Mouse (Mus musculus): ENCODE measurements around the gene Bola1. TPM values are rescaled to one million over a fixed set of nuclear protein-coding genes. Genes with fewer than 3 reads are reported as not detected.
"Not testable (repeated sequence)": the region's sequence is repeated elsewhere in the genome, so short reads cannot be mapped to it uniquely, and the experiment has no call there.

Bola1 gene
- polyA plus RNA-seq, 1 experiment from 2014 or later: 45.6 TPM

- Histone ChIP-seq H3K4me2 (peak within 1 kb of the TSS; percentile 64), H3K27ac (ENCODE audit: poor library complexity, severe bottlenecking) (peak within 1 kb of the TSS; percentile 83), H3K4me3 (peak within 1 kb of the TSS; percentile 48), H3K4me1 (replicated peaks) (peaks cover 35% of the 10 kb centered on the region), H3K9ac (peak within 1 kb of the TSS; percentile 67)
- H3K36me3 ChIP-seq; H3K9me3 ChIP-seq (replicated peaks); H3K27me3 ChIP-seq (replicated peaks): not testable (repeated sequence)
- ATAC-seq (ENCODE audit: insufficient number of reproducible peaks, low FRiP score): peak; percentile 93
- WGBS: no CpG with 5 or more reads among the region's 47 CpGs
Observed at GRCm38 (mm10) chr3:96246427-96246856, 26.9 kb upstream of the Bola1 start, which contains the start of gene Hist2h3c1. Gene Hist2h3c1, plus strand, starts transcription at chr3:96246685.

DNA sequence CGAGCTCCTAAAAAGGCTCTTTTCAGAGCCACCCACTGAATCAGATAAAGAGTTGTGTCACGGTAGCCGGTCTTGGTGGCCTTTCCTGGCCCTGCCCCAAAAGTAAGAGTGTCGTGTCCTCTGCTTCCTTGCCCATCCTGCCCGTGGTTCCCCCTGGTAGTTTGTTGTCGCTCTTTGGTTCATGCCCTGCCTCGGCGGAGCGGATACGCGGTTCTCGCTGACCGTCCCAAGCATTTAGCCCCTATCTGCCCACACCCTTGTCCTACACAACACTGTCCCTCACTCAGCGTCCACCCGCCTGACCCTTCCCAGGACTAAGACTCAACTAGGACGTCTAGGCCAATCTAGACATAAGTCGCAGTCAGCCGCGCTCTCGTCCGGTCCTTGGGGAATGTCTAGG is 26.5 kb upstream of the Bola1 start:
- Histone ChIP-seq H3K4me1 (replicated peaks) (peaks cover 35% of the 10 kb centered on the region), H3K4me3 (peak overlapping the region; percentile 46), H3K27ac (ENCODE audit: poor library complexity, severe bottlenecking) (peak overlapping the region; percentile 83), H3K4me2 (peak overlapping the region; percentile 56), H3K9ac (peak overlapping the region; percentile 67; the same call in 1 of the 2 replicates)
- ATAC-seq (ENCODE audit: insufficient number of reproducible peaks, low FRiP score): peak; percentile 22
- H3K9me3 ChIP-seq (replicated peaks); H3K36me3 ChIP-seq; H3K27me3 ChIP-seq (replicated peaks): not testable (repeated sequence)
- under 1% methylated on average over 12 of the region's 21 CpGs for WGBS

- H3K4me2 ChIP-seq: peak within 1 kb of the TSS; percentile 70
- peak; percentile 90 for ATAC-seq (ENCODE audit: insufficient number of reproducible peaks, low FRiP score)
Observed at GRCm38 (mm10) chr3:96245003-96245886, 25.7 kb upstream of the Bola1 start, which contains the start of gene Hist2h2aa1. Gene Hist2h2aa1, plus strand, starts transcription at chr3:96245497.

DNA sequence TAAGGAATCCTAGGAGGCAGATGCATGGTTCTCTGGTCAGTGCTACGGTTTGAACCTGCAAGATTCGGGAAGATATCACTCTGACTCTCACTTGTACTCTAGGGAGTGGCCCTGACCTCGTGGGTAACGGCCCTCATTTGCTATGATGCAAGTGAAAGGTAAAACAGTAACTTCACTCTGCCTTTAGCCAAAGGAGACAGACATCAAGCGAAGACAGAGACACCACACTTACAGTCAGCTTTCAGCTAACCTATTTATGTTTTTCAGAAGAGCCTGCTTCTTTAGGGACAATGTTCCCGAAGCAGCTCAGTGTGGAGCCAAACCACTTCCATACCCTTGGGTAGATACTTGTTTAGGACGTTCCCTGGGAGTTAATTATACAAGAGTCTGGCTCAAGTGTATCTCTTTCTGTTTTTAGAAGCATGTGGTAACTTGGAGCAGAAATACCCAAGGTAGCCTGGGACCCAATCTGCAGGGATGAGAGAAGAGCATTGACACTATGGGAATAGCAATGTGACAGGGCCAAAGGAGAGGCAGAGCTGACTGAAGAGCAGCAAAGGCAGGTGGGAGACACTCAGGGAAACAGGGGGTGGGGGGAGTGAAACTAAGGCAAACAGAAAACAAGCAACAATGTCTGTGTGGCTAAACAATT is 24.5 kb upstream of the Bola1 start:
- peaks cover 19% of the 10 kb centered on the region for H3K4me1 ChIP-seq (replicated peaks)
- peak overlapping the region; percentile 43 for H3K4me2 ChIP-seq
- peak overlapping the region; percentile 88 for H3K9ac ChIP-seq
- H3K4me3 ChIP-seq: 0 out of 2 replicates have a peak overlapping the region, but pooled peaks have one; percentile 12
- peak overlapping the region; percentile 96 for H3K27ac ChIP-seq (ENCODE audit: poor library complexity, severe bottlenecking)
- no peaks in the 10 kb centered on the region for H3K9me3 ChIP-seq (replicated peaks)
- no peaks in the 10 kb centered on the region for H3K27me3 ChIP-seq (replicated peaks)
- ATAC-seq (ENCODE audit: insufficient number of reproducible peaks, low FRiP score): no peak
- 72% methylated on average over 7 of the region's 7 CpGs for WGBS
- H3K36me3 ChIP-seq: no peaks in the 10 kb centered on the region

More at GRCm38 (mm10) chr3:96245003-96245886, 25.7 kb upstream of the Bola1 start, which contains the start of gene Hist2h2aa1:
- under 1% methylated on average over 41 of the region's 88 CpGs for WGBS
- not testable (repeated sequence) for H3K27me3 ChIP-seq (replicated peaks); H3K36me3 ChIP-seq; H3K9me3 ChIP-seq (replicated peaks)
- peaks cover 30% of the 10 kb centered on the region for H3K4me1 ChIP-seq (replicated peaks)
- H3K27ac ChIP-seq (ENCODE audit: poor library complexity, severe bottlenecking): peak within 1 kb of the TSS; percentile 96
- H3K9ac ChIP-seq: peak within 1 kb of the TSS; percentile 88
- peak within 1 kb of the TSS; percentile 58 for H3K4me3 ChIP-seq

GRCm38 (mm10) chr3:96240799-96241197 is 21.3 kb upstream of the Bola1 start:
- 77% methylated on average over 9 of the region's 9 CpGs for WGBS
- H3K27ac ChIP-seq (ENCODE audit: poor library complexity, severe bottlenecking): peak overlapping the region; percentile 83
- H3K4me3 ChIP-seq: no peak overlapping the region
- peak overlapping the region; percentile 43; the same call in 1 of the 2 replicates for H3K4me2 ChIP-seq
- H3K4me1 ChIP-seq (replicated peaks): peaks cover 27% of the 10 kb centered on the region
- no peaks in the 10 kb centered on the region for H3K27me3 ChIP-seq (replicated peaks)
- peak overlapping the region; percentile 57; the same call in 1 of the 2 replicates for H3K9ac ChIP-seq
- ATAC-seq (ENCODE audit: insufficient number of reproducible peaks, low FRiP score): no peak
- no peaks in the 10 kb centered on the region for H3K9me3 ChIP-seq (replicated peaks)
- no peaks in the 10 kb centered on the region for H3K36me3 ChIP-seq

DNA sequence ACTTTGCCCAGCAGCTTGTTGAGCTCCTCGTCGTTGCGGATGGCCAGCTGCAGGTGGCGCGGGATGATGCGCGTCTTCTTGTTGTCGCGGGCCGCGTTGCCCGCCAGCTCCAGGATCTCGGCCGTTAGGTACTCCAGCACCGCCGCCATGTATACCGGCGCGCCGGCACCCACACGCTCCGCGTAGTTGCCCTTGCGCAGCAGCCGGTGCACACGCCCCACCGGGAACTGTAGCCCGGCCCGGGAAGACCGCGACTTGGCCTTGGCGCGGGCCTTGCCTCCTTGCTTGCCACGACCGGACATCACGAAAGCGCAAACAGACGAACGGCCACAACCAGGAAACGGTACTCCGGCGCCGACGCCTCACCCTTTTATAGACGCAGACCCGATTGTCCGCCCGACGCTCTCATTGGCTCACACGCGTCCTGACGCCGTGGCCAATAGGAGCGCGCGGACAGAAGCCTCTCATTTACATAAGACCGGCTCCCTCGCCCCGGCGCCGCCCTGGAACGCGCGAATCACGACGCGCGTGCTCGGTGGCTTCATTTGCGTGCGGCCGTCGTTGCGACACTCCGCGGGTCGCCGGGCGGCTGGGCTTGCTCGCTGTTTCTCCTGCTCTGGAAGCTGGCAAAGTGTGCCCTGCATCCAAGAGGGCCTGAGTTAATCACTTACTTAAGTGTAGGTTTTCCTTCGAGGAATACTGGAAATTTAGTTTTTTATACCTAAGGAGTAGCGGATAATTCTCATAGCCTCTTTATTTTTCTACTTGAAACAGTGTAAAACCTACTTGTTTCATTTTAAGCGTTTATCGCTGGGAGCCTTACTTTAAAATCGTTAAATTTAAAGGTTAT is 20.7 kb upstream of the Bola1 start, which contains the start of gene Hist2h2aa2:
Gene Hist2h2aa2, minus strand, starts transcription at position 328 of the 850 bp plus-strand sequence.
- WGBS: 5% methylated on average over 22 of the region's 85 CpGs
- ATAC-seq (ENCODE audit: insufficient number of reproducible peaks, low FRiP score): peak; percentile 89

DNA sequence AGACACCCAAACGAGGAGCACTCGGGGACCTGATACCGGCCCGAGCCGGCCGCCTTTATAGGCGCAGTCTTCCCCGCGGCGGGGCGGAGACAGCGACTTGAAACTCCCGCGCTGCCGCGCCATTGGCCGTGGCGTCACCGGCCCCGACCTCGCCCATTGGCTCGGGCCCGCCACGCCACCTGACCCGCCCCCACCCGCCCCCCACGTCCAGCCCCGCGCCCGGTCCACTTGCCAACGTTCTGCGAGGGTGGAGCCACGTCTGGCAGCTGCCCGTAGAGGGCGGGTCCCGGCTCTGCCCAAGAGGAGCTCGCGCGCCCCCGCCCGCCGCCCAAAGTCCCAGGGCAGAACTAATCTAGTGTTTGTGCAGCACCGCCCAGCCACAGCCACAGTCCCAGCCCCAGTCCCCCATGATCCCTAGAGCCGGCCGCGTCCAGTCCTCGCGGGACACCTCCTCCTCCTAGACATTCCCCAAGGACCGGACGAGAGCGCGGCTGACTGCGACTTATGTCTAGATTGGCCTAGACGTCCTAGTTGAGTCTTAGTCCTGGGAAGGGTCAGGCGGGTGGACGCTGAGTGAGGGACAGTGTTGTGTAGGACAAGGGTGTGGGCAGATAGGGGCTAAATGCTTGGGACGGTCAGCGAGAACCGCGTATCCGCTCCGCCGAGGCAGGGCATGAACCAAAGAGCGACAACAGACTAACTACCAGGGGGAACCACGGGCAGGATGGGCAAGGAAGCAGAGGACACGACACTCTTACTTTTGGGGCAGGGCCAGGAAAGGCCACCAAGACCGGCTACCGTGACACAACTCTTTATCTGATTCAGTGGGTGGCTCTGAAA is 19.7 kb upstream of the Bola1 start, which contains the start of gene Hist2h3c2:
Gene Hist2h3c2, minus strand, starts transcription at position 174 of the 840 bp plus-strand sequence.
- WGBS: 0% methylated on average over 12 of the region's 68 CpGs
- ATAC-seq (ENCODE audit: insufficient number of reproducible peaks, low FRiP score): peak; percentile 91

More for the DNA sequence above, 20.7 kb upstream of the Bola1 start, which contains the start of gene Hist2h2aa2:
- not testable (repeated sequence) for H3K36me3 ChIP-seq; H3K9me3 ChIP-seq (replicated peaks); H3K27me3 ChIP-seq (replicated peaks)
- Histone ChIP-seq H3K9ac (peak within 1 kb of the TSS; percentile 70), H3K4me1 (replicated peaks) (peaks cover 28% of the 10 kb centered on the region), H3K4me3 (peak within 1 kb of the TSS; percentile 46), H3K27ac (ENCODE audit: poor library complexity, severe bottlenecking) (peak within 1 kb of the TSS; percentile 89), H3K4me2 (peak within 1 kb of the TSS; percentile 55)

GRCm38 (mm10) chr3:96237904-96238511 is 18.5 kb upstream of the Bola1 start:
- WGBS: 1% methylated on average over 12 of the region's 12 CpGs
- no peaks in the 10 kb centered on the region for H3K36me3 ChIP-seq

More for the DNA sequence above, 19.7 kb upstream of the Bola1 start, which contains the start of gene Hist2h3c2:
- Histone ChIP-seq H3K4me2 (peak within 1 kb of the TSS; percentile 80), H3K27ac (ENCODE audit: poor library complexity, severe bottlenecking) (peak within 1 kb of the TSS; percentile 89), H3K9ac (peak within 1 kb of the TSS; percentile 74), H3K4me3 (peak within 1 kb of the TSS; percentile 51), H3K4me1 (replicated peaks) (peaks cover 26% of the 10 kb centered on the region)
- H3K27me3 ChIP-seq (replicated peaks); H3K9me3 ChIP-seq (replicated peaks); H3K36me3 ChIP-seq: not testable (repeated sequence)

DNA sequence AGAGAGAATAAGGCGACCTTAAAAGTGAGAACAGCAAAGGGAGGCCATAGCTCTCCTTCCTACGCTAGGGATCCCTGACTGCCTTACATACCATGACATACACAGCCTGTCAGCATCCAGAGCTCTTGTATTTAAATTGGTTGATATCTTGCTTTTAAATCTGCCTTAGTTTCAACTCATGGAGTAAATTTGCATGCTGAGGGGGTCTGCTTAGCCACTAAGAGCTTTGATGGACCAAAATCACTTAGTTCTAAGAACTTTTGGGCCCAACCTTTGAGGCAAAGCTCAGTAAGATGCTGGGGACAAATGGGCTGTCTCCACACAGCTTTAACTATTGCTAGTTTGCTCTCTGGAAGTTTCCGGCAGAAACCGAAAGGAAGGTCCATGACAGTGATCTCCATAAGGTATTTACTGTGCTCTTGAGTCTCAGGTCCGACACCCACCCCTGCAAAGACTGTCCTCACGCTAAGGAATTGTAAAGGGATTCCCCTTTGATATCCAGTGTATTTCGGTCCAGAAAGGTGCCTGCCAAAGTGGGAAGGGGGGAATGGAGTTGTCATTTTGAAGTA is 17.9 kb upstream of the Bola1 start:
- ATAC-seq (ENCODE audit: insufficient number of reproducible peaks, low FRiP score): no peak
- H3K9ac ChIP-seq: peak overlapping the region; percentile 74
- no peaks in the 10 kb centered on the region for H3K9me3 ChIP-seq (replicated peaks)
- 25% methylated on average over 7 of the region's 7 CpGs for WGBS
- no peaks in the 10 kb centered on the region for H3K36me3 ChIP-seq
- peaks cover 21% of the 10 kb centered on the region for H3K4me1 ChIP-seq (replicated peaks)
- peak overlapping the region; percentile 80 for H3K4me2 ChIP-seq
- peak overlapping the region; percentile 51 for H3K4me3 ChIP-seq
- H3K27ac ChIP-seq (ENCODE audit: poor library complexity, severe bottlenecking): peak overlapping the region; percentile 60
- H3K27me3 ChIP-seq (replicated peaks): no peaks in the 10 kb centered on the region

More at GRCm38 (mm10) chr3:96237904-96238511, 18.5 kb upstream of the Bola1 start:
- no peaks in the 10 kb centered on the region for H3K9me3 ChIP-seq (replicated peaks)
- no peak for ATAC-seq (ENCODE audit: insufficient number of reproducible peaks, low FRiP score)
- peak overlapping the region; percentile 80 for H3K4me2 ChIP-seq
- peak overlapping the region; percentile 74 for H3K9ac ChIP-seq
- peaks cover 21% of the 10 kb centered on the region for H3K4me1 ChIP-seq (replicated peaks)
- H3K27me3 ChIP-seq (replicated peaks): no peaks in the 10 kb centered on the region
- H3K4me3 ChIP-seq: peak overlapping the region; percentile 51
- peak overlapping the region; percentile 60 for H3K27ac ChIP-seq (ENCODE audit: poor library complexity, severe bottlenecking)
